Mouse (Mus musculus) hindbrain, embryonic 12.5 days (tissue): ENCODE results near the gene Ptprs. TPM values are rescaled to one million over a fixed set of nuclear protein-coding genes. Genes with fewer than 3 reads are reported as not detected.

Source experiments
- ATAC-seq: fragments of 200-750 bp; cut with Nextera tagmentation; 2 replicates; pipeline ENCODE4 v1.8.0; 2017; ENCODE audit warnings: moderate TSS enrichment; ENCODE audit not compliant: low FRiP score
- H3K27ac ChIP-seq: fragments of 300-500 bp; sonication (generic); 2 replicates; pipeline ENCODE4 v1.5.1; 2016; ENCODE audit warnings: mild to moderate bottlenecking
- H3K27me3 ChIP-seq: fragments of 300-500 bp; sonication (generic); 2 replicates; pipeline ENCODE4 v1.6.1; 2016; ENCODE audit warnings: mild to moderate bottlenecking
- H3K36me3 ChIP-seq: fragments of 300-500 bp; sonication (generic); 2 replicates; pipeline ENCODE4 v1.6.1; 2016; ENCODE audit warnings: mild to moderate bottlenecking
- H3K4me1 ChIP-seq: fragments of 300-500 bp; sonication (generic); 2 replicates; pipeline ENCODE4 v1.6.1; 2016
- H3K4me2 ChIP-seq: fragments of 300-500 bp; sonication (generic); replicated peaks from 2 replicates; pipeline ENCODE4 v1.6.1; 2016; ENCODE audit warnings: mild to moderate bottlenecking
- H3K4me3 ChIP-seq: fragments of 300-500 bp; sonication (generic); 2 replicates; pipeline ENCODE4 v1.5.1; 2016; ENCODE audit warnings: mild to moderate bottlenecking
- H3K9ac ChIP-seq: fragments of 300-500 bp; sonication (generic); 2 replicates; pipeline ENCODE4 v1.6.1; 2016; ENCODE audit warnings: mild to moderate bottlenecking, moderate library complexity
- H3K9me3 ChIP-seq: fragments of 300-500 bp; sonication (generic); replicated peaks from 2 replicates; pipeline ENCODE4 v1.6.1; 2016; ENCODE audit warnings: mild to moderate bottlenecking
- WGBS: fragments of 180-500 bp; shearing (Covaris S2); methylation state at CpG from one replicate; pipeline ENCODE4 v1.1.7; 2016; 5-methylcytosine and 5-hydroxymethylcytosine counted together
- polyA plus RNA-seq: library from polyadenylated mRNA; unstranded; fragments of >200 nt; fragmentation: Nextera tagmentation; extraction: Ambion mirVana; gene quantifications from 2 replicates; pipeline ENCODE4 v1.2.1, GENCODE M21; 2016

Gene Ptprs
- polyA plus RNA-seq, 1 experiment from 2014 or later, result 316 TPM

DNA sequence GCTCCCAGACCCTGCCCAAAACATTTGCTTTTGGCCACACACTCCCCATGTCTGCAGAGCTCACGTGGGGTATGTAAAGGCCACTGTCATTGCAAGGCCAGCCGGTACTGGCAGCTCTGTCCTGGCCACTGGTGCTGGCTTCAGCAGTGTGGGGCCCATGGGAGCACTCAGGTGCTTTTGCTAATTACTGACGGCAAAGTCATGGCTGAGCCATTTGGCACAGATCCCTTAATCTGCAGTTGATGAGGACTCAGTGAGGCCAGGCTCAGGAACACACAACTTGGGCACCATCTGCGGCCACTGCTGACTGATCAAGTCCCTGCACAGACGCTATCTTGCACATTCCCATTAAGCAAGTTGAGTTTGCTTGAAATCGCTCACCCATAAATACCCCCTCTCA is 91.4 kb downstream of the Ptprs start:
- Histone ChIP-seq H3K27me3 (no peaks in the 10 kb centered on the region), H3K27ac (peak overlapping the region; percentile 30; the same call in 1 of the 2 replicates), H3K4me3 (no peak overlapping the region), H3K9ac (no peak overlapping the region), H3K9me3 (no peaks in the 10 kb centered on the region), H3K4me1 (peaks cover 21% of the 10 kb centered on the region), H3K36me3 (peaks cover 90% of the 10 kb centered on the region), H3K4me2 (no peak overlapping the region)
- WGBS, result 63% methylated on average over 6 of the region's 6 CpGs
- ATAC-seq, result peak; percentile 53

DNA sequence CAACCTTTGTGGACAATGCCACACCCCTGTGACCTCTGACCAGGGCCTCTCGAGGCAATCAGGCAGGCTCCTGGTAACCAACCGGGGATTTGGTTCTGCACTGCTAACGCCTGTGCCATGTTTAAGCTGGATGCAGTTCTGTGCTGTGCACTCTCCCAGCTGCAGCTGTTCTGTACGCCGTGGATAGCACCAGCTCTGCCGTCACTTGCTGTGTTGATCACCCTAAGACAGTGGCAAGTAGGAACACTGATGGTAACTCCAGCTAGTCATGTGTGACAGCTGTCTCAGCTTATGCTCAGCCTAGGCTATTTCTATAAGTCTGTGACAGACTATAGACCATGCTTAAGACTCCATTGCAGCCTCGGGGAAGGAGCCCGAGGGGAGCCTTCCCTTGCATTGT is 93.3 kb downstream of the Ptprs start:
- no peak overlapping the region for H3K9ac ChIP-seq
- 0 out of 2 replicates have a peak overlapping the region, but pooled peaks have one; percentile 2 for H3K27ac ChIP-seq
- H3K27me3 ChIP-seq, result no peaks in the 10 kb centered on the region
- H3K4me1 ChIP-seq, result peaks cover 21% of the 10 kb centered on the region
- no peaks in the 10 kb centered on the region for H3K9me3 ChIP-seq
- ATAC-seq, result no peak
- no peak overlapping the region for H3K4me3 ChIP-seq
- H3K36me3 ChIP-seq, result peaks cover 90% of the 10 kb centered on the region
- H3K4me2 ChIP-seq, result no peak overlapping the region
- WGBS, result 57% methylated on average over 8 of the region's 8 CpGs

DNA sequence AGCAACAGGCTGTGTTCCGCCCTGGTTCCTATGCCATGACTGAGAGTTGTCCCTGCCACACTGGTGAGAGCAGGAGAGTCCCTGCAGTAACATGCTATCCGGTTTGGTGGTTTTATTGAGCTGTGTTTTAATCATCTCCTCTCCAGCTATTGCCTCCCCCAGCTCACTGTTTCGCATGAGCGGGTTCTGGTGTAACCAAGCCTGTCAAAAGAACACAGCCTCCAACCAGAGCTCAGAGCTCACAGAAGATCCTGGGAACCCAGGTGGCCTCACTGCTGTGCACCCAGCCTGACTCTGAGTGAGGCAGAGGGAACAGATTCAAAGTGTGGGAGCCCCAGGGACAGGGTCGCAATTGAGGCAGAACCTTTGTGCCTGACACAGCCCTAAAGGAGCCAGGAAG is 95.1 kb downstream of the Ptprs start:
- Histone ChIP-seq H3K4me1 (peaks cover 21% of the 10 kb centered on the region), H3K9ac (no peak overlapping the region), H3K4me3 (no peak overlapping the region), H3K9me3 (no peaks in the 10 kb centered on the region), H3K36me3 (peaks cover 91% of the 10 kb centered on the region), H3K27ac (peak overlapping the region; percentile 30; the same call in 1 of the 2 replicates), H3K4me2 (no peak overlapping the region), H3K27me3 (no peaks in the 10 kb centered on the region)
- ATAC-seq, result peak; percentile 12; the same call in 1 of the 2 replicates
- WGBS, result 76% methylated on average over 5 of the region's 5 CpGs

- Histone ChIP-seq H3K4me2 (no peak overlapping the region), H3K4me3 (no peak overlapping the region), H3K9ac (no peak overlapping the region), H3K9me3 (no peaks in the 10 kb centered on the region), H3K36me3 (peaks cover 90% of the 10 kb centered on the region), H3K27ac (peak overlapping the region; percentile 30; the same call in 1 of the 2 replicates), H3K27me3 (no peaks in the 10 kb centered on the region), H3K4me1 (peaks cover 21% of the 10 kb centered on the region)
- 83% methylated on average over 6 of the region's 6 CpGs for WGBS
- no peak for ATAC-seq
Observed at GRCm38 (mm10) chr17:56380286-56380685, 96.0 kb downstream of the Ptprs start.

- H3K4me1 ChIP-seq, result peaks cover 24% of the 10 kb centered on the region
Observed at GRCm38 (mm10) chr17:56379281-56379834, 96.9 kb downstream of the Ptprs start.

GRCm38 (mm10) chr17:56374851-56375250 is 101.4 kb downstream of the Ptprs start:
- H3K4me1 ChIP-seq, result peaks cover 21% of the 10 kb centered on the region
- WGBS, result 89% methylated on average over 1 of the region's 1 CpGs

More at GRCm38 (mm10) chr17:56379281-56379834, 96.9 kb downstream of the Ptprs start:
- ATAC-seq, result no peak
- Histone ChIP-seq H3K36me3 (peaks cover 88% of the 10 kb centered on the region), H3K9ac (no peak overlapping the region), H3K27ac (no peak overlapping the region), H3K9me3 (no peaks in the 10 kb centered on the region), H3K4me2 (no peak overlapping the region), H3K27me3 (no peaks in the 10 kb centered on the region), H3K4me3 (no peak overlapping the region)
- WGBS, result 70% methylated on average over 6 of the region's 6 CpGs

GRCm38 (mm10) chr17:56373136-56374034 is 102.9 kb downstream of the Ptprs start:
- peak overlapping the region; percentile 58 for H3K27ac ChIP-seq
- H3K27me3 ChIP-seq, result no peaks in the 10 kb centered on the region
- no peak overlapping the region for H3K4me2 ChIP-seq
- no peak overlapping the region for H3K4me3 ChIP-seq
- peaks cover 22% of the 10 kb centered on the region for H3K4me1 ChIP-seq
- no peaks in the 10 kb centered on the region for H3K9me3 ChIP-seq
- ATAC-seq, result peak; percentile 60
- 63% methylated on average over 17 of the region's 17 CpGs for WGBS
- peaks cover 82% of the 10 kb centered on the region for H3K36me3 ChIP-seq
- no peak overlapping the region for H3K9ac ChIP-seq

More at GRCm38 (mm10) chr17:56374851-56375250, 101.4 kb downstream of the Ptprs start:
- H3K27me3 ChIP-seq, result no peaks in the 10 kb centered on the region
- no peaks in the 10 kb centered on the region for H3K9me3 ChIP-seq
- H3K4me3 ChIP-seq, result no peak overlapping the region
- no peak overlapping the region for H3K4me2 ChIP-seq
- no peak for ATAC-seq
- no peak overlapping the region for H3K9ac ChIP-seq
- no peak overlapping the region for H3K27ac ChIP-seq
- peaks cover 86% of the 10 kb centered on the region for H3K36me3 ChIP-seq

GRCm38 (mm10) chr17:56372109-56372508 is 104.2 kb downstream of the Ptprs start:
- WGBS, result 74% methylated on average over 4 of the region's 4 CpGs
- H3K9me3 ChIP-seq, result no peaks in the 10 kb centered on the region
- H3K27me3 ChIP-seq, result no peaks in the 10 kb centered on the region
- no peak overlapping the region for H3K27ac ChIP-seq
- peaks cover 34% of the 10 kb centered on the region for H3K4me1 ChIP-seq
- no peak for ATAC-seq
- H3K4me3 ChIP-seq, result no peak overlapping the region
- H3K36me3 ChIP-seq, result peaks cover 80% of the 10 kb centered on the region
- no peak overlapping the region for H3K9ac ChIP-seq
- H3K4me2 ChIP-seq, result no peak overlapping the region

DNA sequence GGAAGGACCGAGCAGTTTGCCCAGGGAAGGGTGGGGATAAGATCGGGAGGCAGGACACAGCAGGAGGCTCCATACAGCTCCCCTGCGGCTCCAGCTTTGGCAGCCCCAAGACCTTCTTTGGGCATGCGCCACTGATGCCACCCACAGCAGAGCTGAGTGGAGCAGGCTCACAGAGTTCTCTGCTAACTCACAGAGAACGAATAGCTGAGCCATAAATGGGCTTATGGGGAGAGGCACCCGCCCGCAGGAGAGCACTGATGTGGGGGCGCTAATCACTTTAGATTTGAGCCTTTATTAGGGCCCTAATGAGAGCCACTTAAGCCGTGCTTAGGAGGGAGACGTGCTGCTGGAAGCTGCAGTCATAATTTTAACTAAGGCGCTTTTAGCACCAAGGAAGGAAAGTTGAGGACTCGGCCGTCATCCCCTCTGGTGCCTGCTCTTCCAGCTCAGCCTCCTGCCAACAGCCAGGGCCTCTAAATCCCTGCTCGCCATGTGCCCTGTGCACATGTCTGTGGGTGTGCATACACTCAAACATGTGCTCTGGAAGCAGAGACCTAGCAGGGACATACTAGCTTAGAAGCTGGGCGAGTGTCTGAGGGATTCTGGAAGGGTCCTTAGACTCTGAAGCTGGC is 105.1 kb downstream of the Ptprs start:
- peaks cover 41% of the 10 kb centered on the region for H3K4me1 ChIP-seq
- no peaks in the 10 kb centered on the region for H3K9me3 ChIP-seq
- H3K27ac ChIP-seq, result no peak overlapping the region
- H3K9ac ChIP-seq, result peak overlapping the region; percentile 14; the same call in 1 of the 2 replicates
- H3K36me3 ChIP-seq, result peaks cover 71% of the 10 kb centered on the region
- H3K27me3 ChIP-seq, result no peaks in the 10 kb centered on the region
- H3K4me2 ChIP-seq, result no peak overlapping the region
- no peak for ATAC-seq
- 85% methylated on average over 15 of the region's 15 CpGs for WGBS
- no peak overlapping the region for H3K4me3 ChIP-seq

DNA sequence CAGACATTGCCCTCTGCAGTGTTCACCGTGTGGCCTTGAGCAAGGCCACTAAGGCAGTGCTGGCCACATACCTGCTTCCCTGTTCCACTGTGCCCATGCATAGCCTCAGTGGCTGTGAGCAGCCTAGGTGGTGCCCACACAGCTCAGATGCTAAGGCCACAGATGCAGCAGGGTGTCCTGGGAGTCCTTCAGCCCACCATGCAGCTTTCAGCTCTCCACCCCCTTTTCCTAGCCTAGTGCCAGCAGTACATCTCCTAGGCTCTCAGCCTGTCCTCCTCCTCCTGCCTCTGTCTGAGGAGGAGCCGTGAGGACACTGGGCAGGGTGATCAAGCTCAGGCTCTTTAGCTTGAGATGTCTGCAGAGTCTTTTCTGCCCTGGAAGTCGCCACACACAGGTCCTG is 106.2 kb downstream of the Ptprs start:
- ATAC-seq, result no peak
- Histone ChIP-seq H3K9ac (no peak overlapping the region), H3K4me1 (peaks cover 50% of the 10 kb centered on the region), H3K4me3 (no peak overlapping the region), H3K36me3 (peaks cover 65% of the 10 kb centered on the region), H3K27me3 (no peaks in the 10 kb centered on the region), H3K27ac (no peak overlapping the region), H3K4me2 (no peak overlapping the region), H3K9me3 (no peaks in the 10 kb centered on the region)
- WGBS, result 91% methylated on average over 3 of the region's 3 CpGs

DNA sequence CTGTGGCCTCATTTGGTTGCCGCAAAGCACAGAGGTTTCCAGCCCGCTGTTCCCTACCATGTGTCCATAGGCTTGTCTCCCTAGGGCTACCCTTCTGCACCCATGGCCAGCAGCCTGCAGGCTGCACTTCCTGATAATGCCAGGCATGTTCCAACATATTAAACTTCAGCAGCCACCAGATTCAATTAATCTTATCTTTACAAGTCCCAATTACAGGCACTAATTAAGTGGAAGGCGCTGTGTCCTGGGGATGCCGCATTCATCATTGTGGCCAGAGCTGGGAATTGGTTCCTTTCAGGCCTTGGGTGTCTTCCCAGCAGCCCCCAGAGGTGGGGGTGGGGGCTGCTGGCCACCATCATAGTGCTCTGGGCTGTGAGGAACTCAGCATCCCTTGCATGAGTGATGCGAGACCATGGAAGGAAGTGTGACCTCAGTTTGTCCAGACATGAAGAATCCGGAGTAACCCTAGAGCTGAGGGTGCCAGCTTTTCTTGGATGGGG is 107.9 kb downstream of the Ptprs start:
- H3K27ac ChIP-seq, result peak overlapping the region; percentile 13; the same call in 1 of the 2 replicates
- H3K36me3 ChIP-seq, result peaks cover 63% of the 10 kb centered on the region
- H3K27me3 ChIP-seq, result no peaks in the 10 kb centered on the region
- ATAC-seq, result no peak
- WGBS, result 80% methylated on average over 6 of the region's 6 CpGs
- no peak overlapping the region for H3K4me2 ChIP-seq
- peaks cover 43% of the 10 kb centered on the region for H3K4me1 ChIP-seq
- no peak overlapping the region for H3K9ac ChIP-seq
- H3K9me3 ChIP-seq, result no peaks in the 10 kb centered on the region
- H3K4me3 ChIP-seq, result no peak overlapping the region
